Mouse (Mus musculus) CH12.LX (cell line): Measurements from ENCODE around the gene Dedd. TPM values are rescaled to one million over a fixed set of nuclear protein-coding genes. Genes with fewer than 3 reads are reported as not detected.

Experiments
- DNase-seq: peaks from one replicate; pipeline ENCODE4 v3.0.0-alpha.2; 2013; ENCODE audit errors: extremely low read depth
- H3K27ac ChIP-seq: 2 replicates; pipeline ENCODE4 v1.5.1; 2012; ENCODE audit warnings: low read depth, mild to moderate bottlenecking, control low read depth, moderate library complexity; ENCODE audit not compliant: insufficient read depth
- H3K27me3 ChIP-seq: replicated peaks from 2 replicates; pipeline ENCODE3; 2012; ENCODE audit warnings: inconsistent platforms
- H3K36me3 ChIP-seq, 2 experiments: replicated peaks in 1 of 2; 2 replicates each; pipeline versions ENCODE3 to v1.6.1; 2012; ENCODE audit warnings: inconsistent platforms in 1 of 2, low read length in 1 of 2, mild to moderate bottlenecking in 1 of 2, mixed read lengths in 1 of 2, moderate library complexity in 1 of 2; ENCODE audit not compliant: control insufficient read depth in 1 of 2, insufficient read depth in 1 of 2
- H3K4me1 ChIP-seq, 2 experiments: 2 replicates each; pipeline ENCODE4 v1.6.1; 2012; ENCODE audit warnings: inconsistent platforms in 1 of 2, moderate library complexity in 1 of 2; ENCODE audit not compliant: insufficient read depth in 2 of 2, control insufficient read depth in 1 of 2
- H3K4me2 ChIP-seq: 2 replicates; pipeline ENCODE4 v1.6.1; 2012; ENCODE audit warnings: low read depth, mild to moderate bottlenecking, control low read depth; ENCODE audit not compliant: poor library complexity, insufficient read depth, severe bottlenecking
- H3K4me3 ChIP-seq, 3 experiments: fragments of 150-350 bp in 1 of 3; sonication (generic) in 1 of 3; replicated peaks in 1 of 3; 2 replicates each; pipeline versions ENCODE3 to v1.5.1; 2011 to 2012; ENCODE audit warnings: low read depth in 2 of 3, low read length in 2 of 3, mild to moderate bottlenecking in 2 of 3, moderate library complexity in 2 of 3, control low read depth in 1 of 3, improper control_type of control experiment in 1 of 3, inconsistent platforms in 1 of 3, mixed read lengths in 1 of 3; ENCODE audit not compliant: poor library complexity in 1 of 3
- H3K79me2 ChIP-seq: replicated peaks from 2 replicates; pipeline ENCODE4 v1.6.1; 2012; ENCODE audit warnings: mild to moderate bottlenecking, moderate library complexity; ENCODE audit not compliant: control insufficient read depth, poor library complexity, insufficient read depth, severe bottlenecking; ENCODE audit errors: extremely low read depth
- H3K9ac ChIP-seq: 2 replicates; pipeline ENCODE4 v1.6.1; 2012; ENCODE audit warnings: low read depth, mild to moderate bottlenecking, control low read depth, moderate library complexity; ENCODE audit not compliant: insufficient read depth
- H3K9me3 ChIP-seq: replicated peaks from 2 replicates; pipeline ENCODE3; 2012; ENCODE audit warnings: low read length, inconsistent platforms, mixed read lengths
- BHLHE40 ChIP-seq: IDR thresholded peaks from 2 replicates; pipeline ENCODE4 v1.6.1; 2011; ENCODE audit warnings: mild to moderate bottlenecking, low read depth, low read length, improper control_type of control experiment
- CHD1 ChIP-seq: IDR thresholded peaks from 2 replicates; pipeline ENCODE4 v1.6.1; 2012; ENCODE audit warnings: low read depth, low read length, improper control_type of control experiment, inconsistent platforms
- CHD2 ChIP-seq: IDR thresholded peaks from 2 replicates; pipeline ENCODE4 v1.6.1; 2011; ENCODE audit warnings: low read length, improper control_type of control experiment
- CTCF ChIP-seq, 2 experiments: IDR thresholded peaks in 1 of 2; conservative IDR thresholded peaks in 1 of 2; 2 replicates each; pipeline ENCODE4 v1.5.1; 2011 to 2012; ENCODE audit warnings: low read depth in 2 of 2, low read length in 2 of 2, improper control_type of control experiment in 1 of 2, inconsistent platforms in 1 of 2, mild to moderate bottlenecking in 1 of 2, moderate library complexity in 1 of 2
- E2F4 ChIP-seq: IDR thresholded peaks from 2 replicates; pipeline ENCODE4 v1.6.1; 2011; ENCODE audit warnings: low read depth, low read length, improper control_type of control experiment; ENCODE audit not compliant: insufficient replicate concordance
- ELF1 ChIP-seq: IDR thresholded peaks from 2 replicates; pipeline ENCODE4 v1.6.1; 2014; ENCODE audit warnings: low read depth, mild to moderate bottlenecking, inconsistent platforms, low read length, improper control_type of control experiment
- EP300 ChIP-seq: IDR thresholded peaks from 2 replicates; pipeline ENCODE4 v1.6.1; 2011; ENCODE audit warnings: low read length, improper control_type of control experiment
- ETS1 ChIP-seq: conservative IDR thresholded peaks from 2 replicates; pipeline ENCODE4 v1.6.1; 2012; ENCODE audit warnings: low read depth, mild to moderate bottlenecking, inconsistent platforms, low read length, improper control_type of control experiment, moderate library complexity
- GABPA ChIP-seq: IDR thresholded peaks from 2 replicates; pipeline ENCODE4 v1.6.1; 2012; ENCODE audit warnings: low read depth, low read length, improper control_type of control experiment, inconsistent platforms; ENCODE audit not compliant: insufficient replicate concordance
- HCFC1 ChIP-seq: IDR thresholded peaks from 2 replicates; pipeline ENCODE4 v1.6.1; 2012; ENCODE audit warnings: low read depth, mild to moderate bottlenecking, inconsistent platforms, low read length, improper control_type of control experiment
- IRF4 ChIP-seq: IDR thresholded peaks from 2 replicates; pipeline ENCODE4 v1.6.1; 2014; ENCODE audit warnings: low read depth, mild to moderate bottlenecking, inconsistent platforms, low read length, improper control_type of control experiment
- JUN ChIP-seq: IDR thresholded peaks from 2 replicates; pipeline ENCODE4 v1.6.1; 2011; ENCODE audit warnings: low read depth, mild to moderate bottlenecking, low read length, improper control_type of control experiment, moderate library complexity; ENCODE audit not compliant: insufficient read depth
- JUND ChIP-seq: conservative IDR thresholded peaks from 2 replicates; pipeline ENCODE4 v1.6.1; 2011; ENCODE audit warnings: low read depth, low read length, improper control_type of control experiment
- KAT2A ChIP-seq: IDR thresholded peaks from 2 replicates; pipeline ENCODE4 v1.6.1; 2012; ENCODE audit warnings: low read length, improper control_type of control experiment, inconsistent platforms; ENCODE audit not compliant: insufficient replicate concordance
- MAFK ChIP-seq: IDR thresholded peaks from 2 replicates; pipeline ENCODE4 v1.6.1; 2011; ENCODE audit warnings: low read length, improper control_type of control experiment; ENCODE audit not compliant: insufficient replicate concordance
- MAX ChIP-seq: IDR thresholded peaks from 2 replicates; pipeline ENCODE4 v1.6.1; 2011; ENCODE audit warnings: low read length, improper control_type of control experiment
- MAZ ChIP-seq: IDR thresholded peaks from 2 replicates; pipeline ENCODE4 v1.6.1; 2012; ENCODE audit warnings: low read depth, mild to moderate bottlenecking, inconsistent platforms, low read length, improper control_type of control experiment, moderate library complexity
- MEF2A ChIP-seq: IDR thresholded peaks from 2 replicates; pipeline ENCODE4 v1.6.1; 2014; ENCODE audit warnings: low read depth, mild to moderate bottlenecking, inconsistent platforms, low read length, improper control_type of control experiment, borderline replicate concordance
- MXI1 ChIP-seq: IDR thresholded peaks from 2 replicates; pipeline ENCODE4 v1.6.1; 2011; ENCODE audit warnings: mild to moderate bottlenecking, low read depth, low read length, improper control_type of control experiment
- MYC ChIP-seq: IDR thresholded peaks from 2 replicates; pipeline ENCODE4 v1.6.1; 2011; ENCODE audit warnings: low read depth, mild to moderate bottlenecking, improper control_type of control experiment, low read length
- NELFE ChIP-seq: IDR thresholded peaks from 2 replicates; pipeline ENCODE4 v1.6.1; 2011; ENCODE audit warnings: low read depth, low read length, improper control_type of control experiment
- NRF1 ChIP-seq: IDR thresholded peaks from 2 replicates; pipeline ENCODE4 v1.6.1; 2014; ENCODE audit warnings: low read depth, mild to moderate bottlenecking, inconsistent platforms, low read length, improper control_type of control experiment, moderate library complexity
- PAX5 ChIP-seq: IDR thresholded peaks from 2 replicates; pipeline ENCODE4 v1.6.1; 2012; ENCODE audit warnings: low read length, inconsistent platforms, mixed read lengths
- POLR2A ChIP-seq: IDR thresholded peaks from 2 replicates; pipeline ENCODE4 v1.6.1; 2011; ENCODE audit warnings: low read depth, mild to moderate bottlenecking, improper control_type of control experiment, low read length
- POLR2AphosphoS2 ChIP-seq: IDR thresholded peaks from 2 replicates; pipeline ENCODE4 v1.6.1; 2011; ENCODE audit warnings: low read depth, low read length, improper control_type of control experiment
- RAD21 ChIP-seq: IDR thresholded peaks from 2 replicates; pipeline ENCODE4 v1.6.1; 2011; ENCODE audit warnings: low read depth, mild to moderate bottlenecking, low read length, improper control_type of control experiment, moderate library complexity
- RCOR1 ChIP-seq: conservative IDR thresholded peaks from 2 replicates; pipeline ENCODE4 v1.6.1; 2012; ENCODE audit warnings: low read depth, mild to moderate bottlenecking, inconsistent platforms, low read length, improper control_type of control experiment
- SIN3A ChIP-seq: IDR thresholded peaks from 2 replicates; pipeline ENCODE4 v1.6.1; 2012; ENCODE audit warnings: low read length, improper control_type of control experiment, inconsistent platforms
- SMC3 ChIP-seq: IDR thresholded peaks from 2 replicates; pipeline ENCODE4 v1.6.1; 2011; ENCODE audit warnings: low read depth, low read length, improper control_type of control experiment
- TBP ChIP-seq: conservative IDR thresholded peaks from 2 replicates; pipeline ENCODE4 v1.6.1; 2011; ENCODE audit warnings: low read depth, low read length, improper control_type of control experiment
- TCF12 ChIP-seq: IDR thresholded peaks from 2 replicates; pipeline ENCODE4 v1.6.1; 2014; ENCODE audit warnings: low read depth, mild to moderate bottlenecking, inconsistent platforms, low read length, improper control_type of control experiment
- UBTF ChIP-seq: IDR thresholded peaks from 2 replicates; pipeline ENCODE4 v1.6.1; 2012; ENCODE audit warnings: low read depth, mild to moderate bottlenecking, inconsistent platforms, low read length, improper control_type of control experiment, moderate library complexity
- USF1 ChIP-seq: IDR thresholded peaks from 2 replicates; pipeline ENCODE4 v1.6.1; 2014; ENCODE audit warnings: low read depth, mild to moderate bottlenecking, inconsistent platforms, low read length, improper control_type of control experiment
- USF2 ChIP-seq: conservative IDR thresholded peaks from 2 replicates; pipeline ENCODE4 v1.6.1; 2011; ENCODE audit warnings: low read depth, low read length, improper control_type of control experiment
- ZC3H11A ChIP-seq: IDR thresholded peaks from 2 replicates; pipeline ENCODE4 v1.6.1; 2012; ENCODE audit warnings: low read depth, mild to moderate bottlenecking, inconsistent platforms, low read length, improper control_type of control experiment
- ZKSCAN1 ChIP-seq: IDR thresholded peaks from 2 replicates; pipeline ENCODE4 v1.6.1; 2012; ENCODE audit warnings: low read depth, inconsistent platforms, low read length, improper control_type of control experiment, borderline replicate concordance
- ZMIZ1 ChIP-seq: IDR thresholded peaks from 2 replicates; pipeline ENCODE4 v1.6.1; 2012; ENCODE audit warnings: low read depth, mild to moderate bottlenecking, inconsistent platforms, low read length, improper control_type of control experiment
- ZNF384 ChIP-seq: IDR thresholded peaks from 2 replicates; pipeline ENCODE4 v1.6.1; 2012; ENCODE audit warnings: low read depth, low read length, improper control_type of control experiment, inconsistent platforms
- dilution Hi-C: fragments of 300-500 bp; cut with MboI; formaldehyde crosslinking; loops from 2 replicates; pipeline ENCODE4 v1.14.3; 2020; ENCODE audit warnings: low sequenced_read_pairs; ENCODE audit not compliant: extremely low pct_unique_long_range_greater_than_20kb, extremely low pct_ligation_motif_present
- in situ Hi-C: fragments of 300-500 bp; cut with MboI; formaldehyde crosslinking; loops from 3 replicates; pipeline ENCODE4 v1.14.3; 2019; ENCODE audit warnings: low sequenced_read_pairs, low pct_ligation_motif_present, low pct_unique_long_range_greater_than_20kb, mixed read lengths
- polyA plus RNA-seq: library from polyadenylated mRNA; unstranded; fragments of >175 nt; gene quantifications from 2 replicates; pipeline ENCODE4 v1.2.1, GENCODE M21; 2012; ENCODE audit warnings: low read depth; ENCODE audit not compliant: insufficient read length
- total RNA-seq, 2 experiments: library from RNA; depleted of rRNA; stranded (reverse); fragments of 300-350 nt in 1 of 2; fragments of >200 nt in 1 of 2; gene quantifications; 2 replicates each; pipeline ENCODE4 v1.2.3; 2012 to 2014

Dedd gene
- total and polyA plus RNA-seq, 3 experiments = 14.5 to 34.5 (median 21.5) TPM

DNA sequence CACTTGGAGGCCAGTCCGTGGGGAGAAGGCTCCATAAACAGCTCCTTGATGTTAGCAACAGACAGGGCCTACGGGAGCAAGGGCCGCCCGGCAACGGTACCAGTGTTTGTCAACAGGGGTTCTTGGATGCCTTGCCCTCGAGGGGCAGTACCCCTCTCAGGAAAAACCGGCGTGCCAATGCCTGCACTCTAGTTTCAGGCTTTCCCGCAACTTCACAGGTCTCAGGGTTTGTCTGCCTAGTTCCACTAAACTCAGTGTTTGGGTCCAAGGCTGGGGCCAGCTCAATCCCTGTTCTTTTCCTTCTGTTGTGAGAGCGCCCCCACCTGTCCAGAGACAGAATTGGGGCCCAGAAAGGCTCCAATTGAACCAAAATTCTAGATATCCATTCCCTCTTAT, 47.4 kb upstream of the Dedd start:
- H3K27ac ChIP-seq = peak overlapping the region; percentile 58
- peak; percentile 78 for DNase-seq
- in situ Hi-C loops (no loop called here), dilution Hi-C loops (no loop called here)
- peak overlapping the region; percentile 70 for H3K4me2 ChIP-seq
- peak overlapping the region; percentile 77 for H3K9ac ChIP-seq
- peak overlapping the region; percentile 59 to 92 (median 70) for H3K4me3 ChIP-seq
- peaks cover 41 to 72% of the 10 kb centered on the region in 2 experiments for H3K36me3 ChIP-seq
- H3K27me3 ChIP-seq = no peaks in the 10 kb centered on the region
- H3K79me2 ChIP-seq = no peaks in the 10 kb centered on the region
- H3K9me3 ChIP-seq = no peaks in the 10 kb centered on the region
- H3K4me1 ChIP-seq = peaks cover 0 to 31% of the 10 kb centered on the region in 2 experiments; a peak in 2 of 4 replicates
- TF ChIP-seq IRF4 = 0 out of 2 replicates have a peak, but pooled peaks have one; percentile 3
- no peak for TF ChIP-seq CHD2
- TF ChIP-seq ETS1 = no peak
- TF ChIP-seq JUND = no peak
- no peak for TF ChIP-seq HCFC1
- no peak for TF ChIP-seq ZC3H11A
- TF ChIP-seq UBTF = no peak
- no peak for TF ChIP-seq USF2
- peak; percentile 37 for TF ChIP-seq RAD21
- TF ChIP-seq POLR2AphosphoS2 = no peak
- TF ChIP-seq NELFE = no peak
- no peak for TF ChIP-seq E2F4
- TF ChIP-seq ZKSCAN1 = no peak
- no peak for TF ChIP-seq EP300
- no peak for TF ChIP-seq TBP
- no peak for TF ChIP-seq KAT2A
- TF ChIP-seq JUN = no peak
- no peak for TF ChIP-seq MAX
- no peak for TF ChIP-seq SIN3A
- TF ChIP-seq CTCF (conservative IDR thresholded peaks at IDR 0.05 in 1 of 2, IDR thresholded peaks at IDR 0.05 in 1 of 2; ENCODE audit: low read depth in 2 of 2, low read length in 2 of 2) = peak; percentile 65 to 77
- TF ChIP-seq ZMIZ1 = no peak
- TF ChIP-seq MAZ = no peak
- TF ChIP-seq ELF1 = no peak
- TF ChIP-seq PAX5 = no peak
- TF ChIP-seq NRF1 = 0 out of 2 replicates have a peak, but pooled peaks have one; percentile 13
- no peak for TF ChIP-seq POLR2A
- peak; percentile 0; the same call in 1 of the 2 replicates for TF ChIP-seq TCF12
- TF ChIP-seq CHD1 = no peak
- TF ChIP-seq RCOR1 = no peak
- TF ChIP-seq ZNF384 = no peak
- TF ChIP-seq MAFK = no peak
- no peak for TF ChIP-seq GABPA
- no peak for TF ChIP-seq BHLHE40
- TF ChIP-seq MYC = no peak
- peak; percentile 48; the same call in 1 of the 2 replicates for TF ChIP-seq SMC3
- TF ChIP-seq USF1 = no peak
- no peak for TF ChIP-seq MXI1
- no peak for TF ChIP-seq MEF2A
